Mouse (Mus musculus) spleen, embryonic (tissue): ENCODE data around the gene Eif4enif1.

Experiments used
- CTCF ChIA-PET: fragments of 350-600 bp; sonication (Branson Sonifier 250); formaldehyde crosslinking; loops from one replicate; lab custom pipeline; 2022; lab: Charles Lee

Gene Eif4enif1

DNA sequence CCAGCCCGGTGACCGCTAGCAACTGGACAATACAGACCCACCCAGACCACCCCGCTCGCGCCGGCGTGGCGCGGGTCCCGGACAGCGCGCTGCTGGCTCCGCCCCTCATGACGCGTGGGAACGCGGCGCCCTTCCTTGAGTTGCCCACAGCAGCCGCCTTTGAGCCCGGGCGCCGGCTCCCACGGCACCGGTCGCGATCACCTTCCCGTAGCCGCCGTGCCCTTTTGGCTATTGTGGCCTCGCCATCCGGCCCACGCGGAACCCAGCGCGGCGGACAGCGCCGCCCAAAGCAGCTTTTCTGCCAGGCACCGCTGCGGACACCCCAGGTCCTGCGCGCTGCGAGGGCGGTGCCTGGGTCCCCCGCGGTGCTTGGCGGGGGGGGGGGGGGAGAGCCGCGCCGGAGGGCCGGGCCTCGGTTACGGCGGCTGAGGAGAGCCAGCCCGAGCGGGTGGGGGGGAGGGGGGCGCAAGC, at the start of gene Eif4enif1:
Gene Eif4enif1, plus strand, starts transcription at position 162 of the 471 bp plus-strand sequence.
- CTCF ChIA-PET = no interaction called here

DNA sequence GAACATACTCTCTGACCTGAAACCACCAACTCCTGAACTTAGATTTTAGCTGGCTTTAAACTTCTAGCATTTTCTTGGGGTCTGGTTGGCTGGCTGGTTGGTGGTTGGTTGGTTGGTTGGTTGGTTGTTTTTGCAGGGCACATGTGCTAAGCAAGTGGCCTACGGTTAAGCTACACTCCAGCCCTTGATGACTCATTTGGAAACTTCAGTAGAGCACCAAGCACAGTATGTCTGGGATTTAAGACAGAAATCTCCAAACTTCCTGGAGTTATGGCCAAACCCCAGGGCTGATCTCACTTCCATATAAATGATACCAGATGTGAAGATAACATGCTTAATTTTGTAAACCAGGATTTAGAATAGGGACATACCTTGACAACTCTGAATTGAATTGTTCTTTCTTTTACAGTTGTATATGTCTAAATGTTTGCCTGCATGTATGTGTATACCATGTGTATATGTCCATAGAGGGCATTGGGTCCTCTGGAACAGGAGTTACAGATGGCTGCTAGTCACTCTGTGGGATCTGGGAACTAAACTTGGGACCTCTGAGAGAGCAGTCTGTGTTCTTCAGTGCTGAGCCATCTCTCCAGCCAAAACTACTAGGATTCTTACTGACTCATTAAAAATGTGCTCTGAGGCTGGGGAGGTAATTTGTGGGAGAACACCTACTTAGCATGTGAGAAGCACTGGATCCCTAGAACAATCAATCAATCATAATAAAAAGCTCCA, 48.4 kb upstream of the Eif4enif1 start:
- CTCF ChIA-PET = interaction anchor here (0.6 to 2.0 kb wide), 5 partner anchors 9 to 29 kb away, joined by 3 to 10 read pairs (median 4); no protein-coding TSS in a partner anchor

DNA sequence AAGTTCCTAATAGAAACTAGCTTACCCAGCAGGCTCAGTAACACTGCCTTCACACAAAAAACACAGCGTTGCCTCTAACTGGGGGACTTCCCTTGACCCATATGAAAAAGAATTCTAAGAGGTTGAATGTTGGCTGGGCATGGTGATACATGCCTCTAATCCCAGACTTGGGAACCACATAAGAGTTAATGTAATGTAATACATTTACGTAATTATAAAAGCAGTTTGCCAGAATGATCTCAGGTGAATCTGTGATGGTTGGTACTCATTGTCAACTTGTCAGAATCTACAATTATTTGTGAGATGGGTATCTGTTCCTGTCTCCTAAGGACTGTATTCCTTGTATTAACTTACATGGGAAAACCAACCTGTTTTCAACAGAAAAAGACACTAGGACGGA, 45.2 kb upstream of the Eif4enif1 start:
- CTCF ChIA-PET = interaction anchor here (0.7 to 4.1 kb wide), 12 partner anchors 9 to 38 kb away, joined by 3 to 26 read pairs (median 5); no protein-coding TSS in a partner anchor

DNA sequence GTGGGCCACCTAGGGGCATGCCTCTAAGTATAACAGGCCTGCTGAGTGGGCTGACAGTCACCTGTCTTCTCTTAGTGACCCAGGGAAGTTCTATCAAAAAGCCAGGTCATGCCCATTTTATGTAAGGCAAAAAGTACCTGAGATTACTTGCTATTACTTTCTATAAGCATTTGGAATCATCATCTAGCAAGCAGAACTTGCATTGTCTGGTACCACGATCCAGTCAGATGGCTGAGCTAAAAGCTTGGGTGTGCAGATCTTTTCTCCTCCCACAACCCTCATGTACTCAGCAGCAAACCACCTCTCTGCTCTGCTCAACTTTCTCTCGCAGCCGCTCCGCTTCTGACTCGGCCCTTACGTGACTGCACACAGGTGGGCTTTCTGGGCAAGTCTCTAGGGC, 44.2 kb upstream of the Eif4enif1 start:
- CTCF ChIA-PET = interaction anchor here (0.8 to 4.1 kb wide), 10 partner anchors 8 to 37 kb away, joined by 3 to 26 read pairs (median 5); no protein-coding TSS in a partner anchor

DNA sequence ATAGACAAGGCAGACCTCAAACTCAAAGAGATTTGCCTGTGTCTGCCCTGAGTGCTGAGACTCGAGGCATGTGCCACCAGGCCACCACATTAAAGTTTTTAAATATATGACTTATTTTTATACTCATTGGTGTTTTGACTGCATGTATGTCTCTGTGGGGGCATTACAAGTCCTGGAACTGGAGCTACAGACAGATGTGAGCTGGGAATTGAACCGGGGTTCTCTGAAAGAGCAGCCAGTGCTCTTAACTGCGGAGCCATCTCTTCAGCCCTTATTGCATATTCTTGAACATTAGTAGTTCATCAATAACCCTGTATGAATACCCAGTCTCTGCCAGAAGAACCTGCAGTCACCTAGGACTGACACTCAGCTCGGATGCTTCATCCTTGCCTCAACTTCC, 43.4 kb upstream of the Eif4enif1 start:
- CTCF ChIA-PET = interaction anchor here (0.6 to 4.1 kb wide), 6 partner anchors 8 to 28 kb away, joined by 3 to 26 read pairs (median 5); no protein-coding TSS in a partner anchor

DNA sequence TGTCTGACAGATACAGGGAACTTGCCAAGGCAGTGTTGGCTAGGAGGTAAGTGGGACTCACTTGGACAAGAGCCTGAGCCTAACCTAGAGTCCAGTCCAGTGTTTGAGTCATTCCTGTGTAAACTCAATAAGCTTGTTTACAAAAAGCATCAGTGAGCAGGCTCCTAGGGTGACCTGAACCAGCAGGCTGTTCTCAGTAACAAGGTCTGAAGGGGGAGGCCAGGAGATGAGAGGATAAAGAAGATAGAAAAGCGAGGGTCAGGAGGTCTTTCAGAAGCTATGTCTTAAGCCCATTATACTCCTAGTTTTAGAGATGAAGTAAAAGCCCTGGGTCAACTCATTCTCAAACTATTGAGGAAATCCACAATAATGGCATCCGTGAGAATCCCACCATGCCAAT, 40.8 kb upstream of the Eif4enif1 start:
- CTCF ChIA-PET = interaction anchor here (0.6 to 2.3 kb wide), 5 partner anchors 14 to 25 kb away, joined by 3 to 10 read pairs (median 4); no protein-coding TSS in a partner anchor

DNA sequence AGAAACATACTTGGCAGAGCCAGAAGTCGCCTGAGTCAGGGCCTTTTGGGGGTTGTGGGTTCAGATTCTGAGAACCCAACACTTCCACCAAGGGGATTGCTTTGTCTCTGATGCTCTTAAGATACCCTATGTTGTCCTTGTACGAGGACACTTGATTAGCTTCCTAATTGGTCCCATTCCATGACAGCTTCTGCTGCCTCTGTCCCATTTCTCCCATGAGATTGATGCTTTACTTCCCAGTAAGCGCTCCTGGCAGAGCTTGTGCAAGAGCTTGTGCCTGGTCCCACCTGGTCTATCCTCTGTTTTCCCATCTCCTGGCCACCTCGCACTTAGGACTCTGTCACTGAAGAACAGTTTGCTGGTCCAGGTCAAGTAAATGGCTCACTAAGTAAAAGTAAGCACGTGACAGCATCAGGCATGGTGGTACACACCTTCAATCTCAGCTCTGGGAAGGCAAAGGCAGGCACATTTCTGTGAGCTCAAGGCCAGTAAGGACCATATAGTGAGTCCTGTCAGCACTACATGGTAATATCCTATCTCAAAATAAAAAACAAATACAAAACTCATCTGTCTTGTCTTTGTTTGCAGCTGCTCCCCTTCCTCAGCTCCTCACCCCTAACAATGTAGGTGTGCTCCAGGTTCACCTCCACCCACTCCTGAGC, 39.8 kb upstream of the Eif4enif1 start:
- CTCF ChIA-PET = interaction anchor here (0.7 to 1.3 kb wide), 8 partner anchors 10 to 33 kb away, joined by 3 to 8 read pairs (median 4); no protein-coding TSS in a partner anchor

DNA sequence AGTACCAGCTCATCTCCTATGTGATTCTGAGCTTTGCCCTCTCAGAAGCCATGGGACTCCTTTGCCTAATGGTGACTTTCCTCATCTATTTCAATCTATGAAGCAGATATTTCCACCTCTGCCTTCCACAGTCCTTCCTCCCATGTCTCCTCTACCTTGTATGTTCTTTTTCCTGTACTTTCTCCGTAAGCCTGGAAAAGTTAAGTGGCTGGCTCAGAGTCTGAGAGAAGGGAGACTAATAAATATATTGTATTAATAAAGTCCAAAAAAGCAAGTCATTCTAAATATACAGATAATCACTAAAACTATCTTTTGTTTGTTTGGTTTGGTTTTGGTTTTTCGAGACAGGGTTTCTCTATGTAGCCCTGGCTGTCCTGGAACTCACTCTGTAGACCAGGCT, 39.1 kb upstream of the Eif4enif1 start:
- CTCF ChIA-PET = interaction anchor here (1.1 to 1.6 kb wide), 6 partner anchors 9 to 25 kb away, joined by 3 to 8 read pairs (median 6); no protein-coding TSS in a partner anchor

DNA sequence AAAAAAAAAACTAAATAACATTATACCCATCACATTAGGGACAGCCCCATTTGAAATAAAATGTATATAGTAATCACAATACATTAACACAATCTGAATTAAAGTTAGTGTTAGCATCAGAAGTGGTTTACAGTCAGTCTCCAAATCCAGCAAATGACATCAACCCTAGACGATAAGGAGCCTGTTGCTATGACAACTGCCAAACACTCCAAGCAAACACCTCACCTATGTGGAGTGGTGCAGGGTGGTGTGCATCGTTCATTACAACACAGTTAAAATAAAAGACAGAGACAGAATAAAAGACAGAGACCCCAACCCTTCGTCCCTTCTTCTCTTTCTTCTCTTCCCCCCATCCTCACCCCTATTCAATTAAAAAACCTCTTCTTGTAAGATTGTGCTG, 38.5 kb upstream of the Eif4enif1 start:
- CTCF ChIA-PET = interaction anchor here (0.6 to 1.6 kb wide), 2 partner anchors 9 to 13 kb away, joined by 3 to 6 read pairs; no protein-coding TSS in a partner anchor

DNA sequence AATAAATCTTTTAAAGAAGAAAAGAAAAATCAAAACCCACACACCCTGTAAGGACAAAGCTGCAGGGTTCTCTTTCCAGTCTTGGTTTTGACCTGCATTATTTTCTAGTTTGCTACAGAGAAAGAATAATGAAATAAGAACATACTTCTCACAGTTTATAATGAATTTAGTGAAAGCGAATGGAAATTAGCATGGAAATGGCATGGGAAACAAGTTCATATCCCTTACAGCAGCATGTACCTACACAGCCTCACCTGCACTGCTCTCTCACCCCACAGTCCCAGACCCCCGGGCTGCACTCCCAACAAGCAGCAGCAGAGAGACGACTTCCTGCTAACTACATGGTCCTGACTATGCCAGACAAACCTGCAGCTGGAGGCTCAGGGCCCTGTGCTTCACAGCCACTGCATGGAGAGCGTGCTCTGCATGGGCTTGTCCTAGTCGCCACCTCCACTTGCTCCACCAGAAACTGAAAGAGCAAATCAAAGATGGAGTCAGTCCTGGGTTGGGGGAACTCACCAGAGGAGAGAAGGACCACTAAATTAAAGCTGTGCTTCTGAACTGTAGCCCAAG, 36.9 kb upstream of the Eif4enif1 start:
- CTCF ChIA-PET = interaction anchor here (0.6 to 5.5 kb wide), 5 partner anchors 13 to 31 kb away, joined by 3 to 45 read pairs (median 8); no protein-coding TSS in a partner anchor

DNA sequence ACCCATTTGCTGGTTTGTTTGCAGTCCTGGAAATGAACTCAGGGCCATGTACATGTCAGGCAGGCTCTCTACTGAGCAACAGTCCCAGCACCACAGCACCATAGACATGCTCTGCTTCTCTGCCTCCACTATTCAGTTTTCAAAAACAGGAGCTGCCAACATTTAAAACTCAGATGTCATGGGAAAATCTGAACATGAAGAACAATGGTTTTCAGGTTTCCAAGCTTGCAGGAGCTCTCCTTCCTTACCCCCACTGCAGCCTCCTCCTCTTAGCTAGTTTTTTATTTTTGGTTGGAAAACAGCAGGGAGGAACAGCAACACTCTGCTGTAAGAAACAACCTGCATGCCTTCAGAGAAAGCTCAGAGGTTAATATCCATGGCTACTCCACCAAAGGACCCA, 35.9 kb upstream of the Eif4enif1 start:
- CTCF ChIA-PET = interaction anchor here (1.0 to 5.5 kb wide), 7 partner anchors 8 to 29 kb away, joined by 3 to 45 read pairs (median 5); no protein-coding TSS in a partner anchor

DNA sequence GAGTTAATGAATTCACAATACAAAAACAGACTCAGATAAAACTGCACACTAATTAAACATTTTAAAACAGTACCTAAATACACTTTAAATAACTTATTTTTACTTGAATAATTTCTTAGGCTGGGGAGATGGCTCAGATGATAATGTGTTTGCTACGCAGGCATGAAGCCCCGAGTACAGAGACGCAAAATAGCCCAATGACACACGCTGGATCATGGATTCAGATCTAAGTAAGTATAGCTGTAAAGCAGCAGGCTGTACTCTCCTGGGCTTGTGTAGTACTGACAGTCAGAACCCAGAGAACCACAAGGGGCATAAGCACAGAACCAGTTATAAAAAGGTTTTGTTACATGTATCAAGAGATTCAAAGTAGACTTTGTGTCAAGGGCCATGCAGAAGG, 35.1 kb upstream of the Eif4enif1 start:
- CTCF ChIA-PET = interaction anchor here (0.8 to 5.5 kb wide), 9 partner anchors 9 to 32 kb away, joined by 4 to 45 read pairs (median 6); no protein-coding TSS in a partner anchor

DNA sequence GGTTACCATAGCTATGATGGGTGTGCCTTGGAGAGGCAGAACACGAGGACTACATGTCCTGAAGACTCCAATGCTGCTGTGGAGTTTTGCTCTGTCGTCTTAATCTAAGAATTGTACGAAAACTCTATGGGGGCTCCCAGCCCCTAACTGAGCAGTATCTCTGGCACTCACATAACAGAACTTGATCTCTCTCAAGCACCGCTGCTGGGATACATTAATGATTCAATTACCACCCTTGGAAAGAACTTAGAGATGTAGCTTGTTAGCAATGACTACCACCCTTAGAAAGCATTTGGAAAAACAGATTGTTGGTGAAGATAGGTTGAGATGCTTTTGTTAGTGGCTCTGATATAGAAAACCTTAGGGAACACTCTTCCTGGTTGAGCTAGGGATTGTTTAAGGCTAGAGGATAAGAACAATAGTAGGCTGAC, 34.6 kb upstream of the Eif4enif1 start:
- CTCF ChIA-PET = interaction anchor here (0.7 to 5.5 kb wide), 8 partner anchors 10 to 32 kb away, joined by 3 to 45 read pairs (median 8); no protein-coding TSS in a partner anchor

DNA sequence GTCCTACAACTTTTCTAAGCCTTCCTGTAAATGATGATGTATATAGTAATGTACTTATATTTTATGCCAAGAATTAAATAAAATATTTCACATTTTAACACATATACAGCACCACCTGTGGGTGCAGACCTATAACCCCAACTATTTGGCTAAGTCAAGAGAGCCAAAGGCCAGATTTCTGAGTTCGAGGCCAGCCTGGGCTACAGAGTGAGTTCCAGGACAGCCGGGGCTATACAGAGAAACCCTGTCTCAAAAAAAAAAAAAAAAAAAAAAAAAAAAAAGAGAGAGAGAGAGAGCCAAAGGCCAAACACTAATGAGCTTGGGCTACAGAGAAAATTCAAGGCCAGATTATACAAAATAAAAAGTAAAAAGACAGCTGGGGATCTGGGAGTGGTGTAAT, 33.1 kb upstream of the Eif4enif1 start:
- CTCF ChIA-PET = interaction anchor here (0.6 to 5.5 kb wide), 8 partner anchors 9 to 1708 kb away, joined by 3 to 45 read pairs (median 12); no protein-coding TSS in a partner anchor

DNA sequence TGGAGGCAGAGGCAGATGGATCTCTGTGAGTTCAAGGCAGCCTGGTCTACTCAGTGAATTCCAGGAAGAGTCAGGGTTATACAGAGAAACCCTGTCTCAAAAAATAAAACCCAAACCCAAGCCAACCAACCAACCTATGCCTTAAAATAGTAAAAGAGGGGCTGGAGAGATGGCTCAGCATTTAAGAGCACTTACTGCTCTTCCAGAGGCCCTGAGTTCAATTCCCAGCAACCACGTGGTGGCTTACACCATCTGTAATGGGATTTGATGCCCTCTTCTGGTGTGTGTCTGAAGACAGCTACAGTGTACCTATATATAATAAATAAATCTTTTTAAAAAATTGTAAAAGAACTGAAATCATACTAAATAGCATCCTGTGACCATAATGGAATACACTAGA, 30.3 kb upstream of the Eif4enif1 start:
- CTCF ChIA-PET = interaction anchor here (1.0 to 10.0 kb wide), 3 partner anchors 8 to 17 kb away, joined by 3 to 104 read pairs (median 6); partner anchors contain the start of gene Sfi1

DNA sequence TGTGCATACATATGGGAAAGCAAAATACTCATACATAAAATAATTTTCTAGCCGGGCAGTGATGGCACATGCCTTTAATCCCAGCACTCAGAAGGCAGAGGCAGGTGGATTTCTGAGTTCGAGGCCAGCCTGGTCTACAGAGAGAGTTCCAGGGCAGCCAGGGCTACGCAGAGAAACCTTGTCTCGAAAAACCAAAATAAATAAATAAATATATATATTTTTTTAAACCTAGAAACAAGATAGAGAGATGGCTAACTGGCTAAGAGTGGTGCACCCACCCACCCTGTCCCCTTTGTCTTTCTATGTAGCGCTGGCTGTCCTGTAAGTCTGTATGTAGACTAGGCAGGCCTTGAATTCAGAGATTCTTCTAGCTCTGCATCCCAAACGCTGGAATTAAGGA, 29.7 kb upstream of the Eif4enif1 start:
- CTCF ChIA-PET = interaction anchor here (0.6 to 10.0 kb wide), 6 partner anchors 9 to 23 kb away, joined by 3 to 104 read pairs (median 4); partner anchors contain the start of gene Sfi1

DNA sequence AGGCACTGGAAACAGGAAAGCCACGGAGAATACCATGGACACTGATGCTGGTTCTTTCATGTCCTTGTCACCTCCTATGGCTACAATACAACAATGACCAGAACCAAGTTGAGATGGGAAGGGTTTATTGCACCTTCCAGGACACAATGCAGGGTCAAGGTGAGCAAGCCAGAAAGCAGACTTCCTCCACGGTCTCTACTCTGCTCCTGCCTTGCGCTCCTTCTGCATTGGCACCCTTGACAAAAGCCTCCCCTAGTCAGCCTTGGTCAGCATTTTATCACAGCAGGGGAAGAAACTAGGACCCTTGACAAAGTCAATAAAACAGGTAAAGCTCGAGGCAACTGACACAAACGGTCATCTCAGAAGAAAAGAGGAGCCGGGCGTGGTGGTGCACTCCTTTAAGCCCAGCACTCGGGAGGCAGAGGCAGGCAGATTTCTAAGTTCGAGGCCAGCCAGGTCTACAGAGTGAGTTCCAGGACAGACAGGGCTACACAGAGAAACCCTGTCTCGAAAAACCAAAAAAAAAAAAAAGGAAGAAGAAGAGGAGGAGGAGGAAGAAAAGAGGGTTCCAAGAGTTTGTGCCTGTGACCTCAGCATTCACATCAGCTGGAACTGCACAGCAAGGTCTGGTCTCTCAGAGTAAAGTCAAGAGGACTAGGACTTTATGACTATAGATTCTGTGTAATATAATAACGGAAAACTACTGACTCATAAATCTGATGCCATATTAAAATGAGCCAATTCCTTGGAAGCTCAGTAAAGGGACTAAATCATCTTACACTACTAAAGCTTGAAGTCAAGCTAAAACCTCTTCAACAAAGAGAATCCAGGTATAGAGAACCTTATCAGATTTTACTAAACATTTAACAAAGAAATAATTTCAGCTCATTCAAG, 28.5 kb upstream of the Eif4enif1 start:
- CTCF ChIA-PET = interaction anchor here (0.7 to 10.0 kb wide), 4 partner anchors 15 to 22 kb away, joined by 3 to 104 read pairs (median 4); partner anchors contain the start of gene Sfi1

DNA sequence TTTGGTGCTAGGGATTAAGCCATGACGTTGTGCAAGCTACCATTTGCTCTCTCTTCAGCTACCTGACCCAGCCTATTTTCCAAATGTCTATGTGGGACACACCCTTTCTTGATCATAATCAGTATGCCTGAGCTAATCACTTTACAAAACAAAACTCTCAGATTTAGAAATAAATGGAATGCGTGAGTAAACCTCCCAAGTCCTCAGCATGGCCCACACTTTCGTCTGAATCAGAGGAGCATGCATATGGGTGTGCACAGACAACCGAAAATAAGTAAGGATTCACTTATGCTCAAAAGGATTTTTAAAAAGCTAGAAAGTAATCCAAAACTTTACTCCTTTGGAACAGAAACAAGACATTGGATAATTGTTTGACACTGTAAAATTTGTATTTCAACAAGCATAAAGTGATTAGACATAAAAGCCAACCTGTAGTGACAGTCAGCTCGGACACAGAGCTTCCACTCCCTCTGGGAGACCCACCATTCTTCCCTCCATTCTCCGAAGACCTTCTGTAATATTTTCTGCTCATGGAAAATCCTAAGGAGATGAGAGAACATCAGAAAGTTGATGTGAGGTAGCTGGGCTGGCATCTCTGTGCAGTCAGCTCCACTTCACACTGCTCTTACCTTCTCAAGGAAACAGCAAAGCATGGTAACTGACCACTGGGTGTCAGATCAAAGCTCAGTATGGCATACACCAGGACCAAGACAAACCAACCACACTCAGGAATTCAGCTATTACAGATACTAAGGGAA, 23.0 kb upstream of the Eif4enif1 start:
- CTCF ChIA-PET = interaction anchor here (0.6 to 10.0 kb wide), 9 partner anchors 10 to 35 kb away, joined by 3 to 104 read pairs (median 7); partner anchors contain the start of gene Sfi1

DNA sequence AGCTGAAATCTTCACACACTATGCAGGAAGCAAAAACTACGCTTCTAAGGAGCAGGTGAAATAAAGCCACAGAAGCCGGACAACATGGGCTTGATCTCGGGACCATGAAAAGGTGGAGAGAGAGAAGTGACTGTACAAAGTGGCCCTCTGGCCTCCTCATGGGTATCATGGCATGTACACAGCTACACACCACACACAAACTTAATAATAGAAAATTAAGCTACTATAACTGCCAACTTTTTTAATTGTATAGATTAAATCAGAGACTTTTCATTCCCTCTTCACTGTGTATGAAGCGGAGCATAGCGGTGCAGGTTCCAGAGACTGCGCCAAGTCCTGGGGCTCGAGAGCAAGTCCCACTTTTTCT, 22.5 kb upstream of the Eif4enif1 start:
- CTCF ChIA-PET = interaction anchor here (0.8 to 10.0 kb wide), 5 partner anchors 9 to 35 kb away, joined by 3 to 104 read pairs (median 7); partner anchors contain the start of gene Sfi1
